Mouse (Mus musculus) left cerebral cortex, postnatal 25 days (tissue): ENCODE data around the gene 3110001I22Rik. TPM values are rescaled to one million over a fixed set of nuclear protein-coding genes. Genes with fewer than 3 reads are reported as not detected.

ENCODE experiments used
- DNase-seq, 2 experiments: peaks; one replicate each; pipeline ENCODE4 v3.0.0; 2022; ENCODE audit warnings: low spot score in 2 of 2, mixed read lengths in 1 of 2
- intact Hi-C: fragments of 180-260 bp; cut with DNase I; formaldehyde crosslinking; loops from one replicate; pipeline ENCODE4 v1.15.1; 2025
- total RNA-seq, 2 experiments: library from RNA; stranded (reverse); gene quantifications; 2 replicates each; pipeline ENCODE4 v1.2.3; 2021

The 3110001I22Rik gene
- total RNA-seq, 2 experiments from 2014 or later, result 3.4 to 4.4 TPM

GRCm38 (mm10) chr16:13714910-13715309, 43.2 kb downstream of the 3110001I22Rik start:
- intact Hi-C loops, result no loop called here
- no peak for DNase-seq

GRCm38 (mm10) chr16:13716821-13717553, 45.3 kb downstream of the 3110001I22Rik start:
- intact Hi-C loops, result no loop called here

GRCm38 (mm10) chr16:13722937-13723336, 51.2 kb downstream of the 3110001I22Rik start:
- intact Hi-C loops, result no loop called here
- no peak for DNase-seq

More at GRCm38 (mm10) chr16:13716821-13717553, 45.3 kb downstream of the 3110001I22Rik start:
- no peak for DNase-seq

GRCm38 (mm10) chr16:13727811-13728335, 56.1 kb downstream of the 3110001I22Rik start:
- intact Hi-C loops, result no loop called here
- no peak for DNase-seq

Other genes with a start within 250 kb of the 3110001I22Rik start
- 10 to 100 TPM; 22.9 to 23.8 TPM for gene Parn, start 3.8 kb upstream of the 3110001I22Rik start, total RNA-seq
- gene Bfar, start 71 bp upstream of the 3110001I22Rik start, total RNA-seq, result 10 to 100 TPM; 38.0 to 38.9 TPM
- gene Pla2g10, start 59.1 kb downstream of the 3110001I22Rik start, total RNA-seq, result not detected
- gene Rrn3, start 108.8 kb downstream of the 3110001I22Rik start, total RNA-seq, result 10 to 100 TPM; 47.3 to 49.0 TPM
- 10 to 100 TPM; 89.9 to 97.1 TPM for gene Ntan1, start 146.9 kb downstream of the 3110001I22Rik start, total RNA-seq
- 10 to 100 TPM; 64.9 to 74.6 TPM for gene Pdxdc1, start 231.2 kb downstream of the 3110001I22Rik start, total RNA-seq
- 10 to 100 TPM; 64.8 to 68.0 TPM for gene Mpv17l, start 231.2 kb downstream of the 3110001I22Rik start, total RNA-seq